Mouse (Mus musculus) testis, adult 2 months (tissue): ENCODE results near the gene Nudt5. TPM values are rescaled to one million over a fixed set of nuclear protein-coding genes. Genes with fewer than 3 reads are reported as not detected.

Experiments
- H3K27ac ChIP-seq: fragments of 200-500 bp; 2 replicates; pipeline ENCODE4 v1.5.1; 2012; ENCODE audit warnings: low read depth, low read length; ENCODE audit not compliant: control insufficient read depth, insufficient read depth
- H3K27me3 ChIP-seq: fragments of 200-500 bp; 2 replicates; pipeline ENCODE4 v1.6.1; 2012; ENCODE audit warnings: mild to moderate bottlenecking, low read length, moderate library complexity; ENCODE audit not compliant: control insufficient read depth, insufficient read depth
- H3K36me3 ChIP-seq: fragments of 200-500 bp; 2 replicates; pipeline ENCODE4 v1.6.1; 2012; ENCODE audit warnings: mild to moderate bottlenecking, low read length; ENCODE audit not compliant: control insufficient read depth, insufficient read depth
- H3K4me1 ChIP-seq: fragments of 200-500 bp; 2 replicates; pipeline ENCODE4 v1.6.1; 2012; ENCODE audit warnings: low read length; ENCODE audit not compliant: control insufficient read depth, insufficient read depth
- H3K4me3 ChIP-seq: fragments of 200-500 bp; 2 replicates; pipeline ENCODE4 v1.5.1; 2012; ENCODE audit warnings: low read depth, mild to moderate bottlenecking, low read length, moderate library complexity, mixed read lengths; ENCODE audit not compliant: control insufficient read depth
- CTCF ChIP-seq: fragments of 200-500 bp; IDR thresholded peaks from 2 replicates; pipeline ENCODE4 v1.5.1; 2012; ENCODE audit warnings: low read depth, mild to moderate bottlenecking, inconsistent platforms, low read length, moderate library complexity; ENCODE audit not compliant: control insufficient read depth, insufficient read depth, insufficient replicate concordance
- POLR2A ChIP-seq: fragments of 200-500 bp; IDR thresholded peaks from 2 replicates; pipeline ENCODE4 v1.6.1; 2012; ENCODE audit warnings: low read depth, mild to moderate bottlenecking, inconsistent platforms, low read length, moderate library complexity; ENCODE audit not compliant: control insufficient read depth
- polyA plus RNA-seq: library from polyadenylated mRNA; depleted of rRNA; stranded (reverse); fragments of >200 nt; gene quantifications from 2 replicates; pipeline ENCODE4 v1.2.3, GENCODE M21; 2012

Gene Nudt5
- polyA plus RNA-seq, 1 experiment, result 4.7 TPM

DNA sequence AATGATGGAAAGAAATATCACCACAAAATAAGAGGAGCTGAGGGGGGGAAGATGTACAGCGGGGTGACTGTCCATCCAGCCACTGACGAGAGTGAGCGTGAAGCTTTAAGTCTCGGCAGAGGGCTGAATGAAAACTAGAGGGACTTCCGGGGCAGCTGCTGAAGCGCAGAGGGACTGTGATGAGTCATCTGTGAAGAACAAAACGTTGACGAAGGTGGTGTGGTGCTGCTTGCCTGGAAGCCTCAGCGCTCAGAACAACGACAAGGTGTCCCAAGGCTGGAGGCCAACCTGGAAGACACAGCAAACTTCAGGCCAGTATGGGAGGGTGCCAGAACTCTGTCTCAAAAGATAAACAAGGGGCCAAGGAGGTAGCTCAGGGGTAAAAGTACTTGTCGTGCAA, 4.0 kb upstream of the Nudt5 start:
- Histone ChIP-seq H3K27ac (no peak overlapping the region), H3K36me3 (no peaks in the 10 kb centered on the region; the same call in 1 of the 2 replicates), H3K4me1 (no peaks in the 10 kb centered on the region), H3K4me3 (no peak overlapping the region), H3K27me3 (no peaks in the 10 kb centered on the region)
- TF ChIP-seq POLR2A (no peak), CTCF (no peak)

DNA sequence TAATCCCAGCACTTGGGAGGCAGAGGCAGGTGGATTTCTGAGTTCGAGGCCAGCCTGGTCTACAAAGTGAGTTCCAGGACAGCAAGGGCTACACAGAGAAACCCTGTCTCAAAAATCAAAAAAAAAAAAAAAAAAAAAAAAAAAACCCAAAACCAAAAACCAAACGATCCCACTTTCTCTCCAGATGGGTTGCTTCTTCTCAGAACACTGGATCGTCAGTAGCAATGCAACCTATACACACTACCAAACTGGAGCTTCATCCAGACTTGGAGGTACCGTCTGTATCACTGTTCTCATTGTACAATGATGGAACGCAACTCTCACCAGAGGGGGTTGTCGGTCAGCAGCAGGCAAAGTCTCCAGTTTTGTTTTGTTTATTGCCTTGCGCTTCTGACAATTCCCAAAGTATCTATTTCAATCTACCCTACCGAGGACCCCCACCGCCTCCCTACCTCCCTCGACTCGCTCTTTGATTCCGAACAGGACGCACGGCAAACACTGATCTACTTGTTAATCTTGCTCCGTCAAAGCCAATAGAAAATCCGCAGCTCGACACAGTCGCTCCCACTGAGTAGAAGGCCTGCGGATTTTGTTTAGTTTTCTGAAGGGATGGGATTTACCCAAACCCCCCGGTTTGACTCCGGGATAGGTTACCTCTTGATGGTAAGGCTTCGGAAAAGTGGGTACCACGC, 492 bp upstream of the Nudt5 start:
- Histone ChIP-seq H3K4me1 (no peaks in the 10 kb centered on the region), H3K27me3 (no peaks in the 10 kb centered on the region), H3K4me3 (peak overlapping the region; percentile 90), H3K36me3 (no peaks in the 10 kb centered on the region; the same call in 1 of the 2 replicates), H3K27ac (peak overlapping the region; percentile 92)
- TF ChIP-seq CTCF (no peak), POLR2A (no peak)

DNA sequence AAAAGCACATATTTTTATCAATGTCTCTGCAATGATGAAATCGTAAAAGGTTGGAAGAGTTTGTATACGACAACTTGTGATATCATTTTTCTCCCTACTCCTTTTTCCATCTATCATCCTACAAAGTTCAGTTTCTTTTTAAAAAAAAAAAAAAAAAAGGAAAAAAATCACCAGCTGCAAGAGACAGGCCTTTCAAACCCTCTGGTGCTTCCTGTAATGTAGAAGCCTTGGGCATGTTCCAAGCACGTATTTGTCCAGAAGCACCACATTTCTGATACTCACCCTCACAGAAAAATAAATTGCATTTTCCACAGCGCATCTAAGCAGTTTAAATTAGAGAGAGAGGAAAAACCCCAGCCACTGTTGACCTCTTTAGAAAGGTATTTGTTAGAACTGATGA, 1.0 kb downstream of the Nudt5 start:
- H3K27ac ChIP-seq, result no peak overlapping the region; the same call in 1 of the 2 replicates
- TF ChIP-seq POLR2A, result no peak
- no peak for TF ChIP-seq CTCF
- no peaks in the 10 kb centered on the region for H3K27me3 ChIP-seq
- H3K36me3 ChIP-seq, result no peaks in the 10 kb centered on the region; the same call in 1 of the 2 replicates
- no peaks in the 10 kb centered on the region for H3K4me1 ChIP-seq
- H3K4me3 ChIP-seq, result no peak overlapping the region; the same call in 1 of the 2 replicates

DNA sequence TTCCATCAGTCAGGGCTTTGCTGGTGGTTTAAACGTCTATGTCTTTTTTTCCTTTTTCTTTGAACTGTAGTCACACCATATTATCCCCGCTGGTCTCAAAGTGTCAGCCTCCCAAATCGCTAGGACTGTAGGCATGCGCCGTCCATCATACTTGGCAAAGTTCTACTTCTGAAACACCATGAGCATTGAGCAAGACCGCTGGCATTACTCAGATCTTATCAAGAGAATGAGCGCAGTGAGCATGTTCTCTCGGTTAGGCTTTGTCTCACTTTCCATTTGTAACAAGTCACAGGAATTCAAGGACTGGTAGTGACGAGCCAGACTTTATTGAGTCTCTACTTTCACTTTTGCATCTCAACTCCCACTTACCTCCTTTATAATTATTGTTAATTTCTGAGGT, 6.3 kb downstream of the Nudt5 start:
- Histone ChIP-seq H3K27ac (no peak overlapping the region), H3K36me3 (no peaks in the 10 kb centered on the region), H3K4me1 (no peaks in the 10 kb centered on the region), H3K4me3 (no peak overlapping the region), H3K27me3 (no peaks in the 10 kb centered on the region)
- TF ChIP-seq POLR2A, result no peak
- TF ChIP-seq CTCF, result no peak

DNA sequence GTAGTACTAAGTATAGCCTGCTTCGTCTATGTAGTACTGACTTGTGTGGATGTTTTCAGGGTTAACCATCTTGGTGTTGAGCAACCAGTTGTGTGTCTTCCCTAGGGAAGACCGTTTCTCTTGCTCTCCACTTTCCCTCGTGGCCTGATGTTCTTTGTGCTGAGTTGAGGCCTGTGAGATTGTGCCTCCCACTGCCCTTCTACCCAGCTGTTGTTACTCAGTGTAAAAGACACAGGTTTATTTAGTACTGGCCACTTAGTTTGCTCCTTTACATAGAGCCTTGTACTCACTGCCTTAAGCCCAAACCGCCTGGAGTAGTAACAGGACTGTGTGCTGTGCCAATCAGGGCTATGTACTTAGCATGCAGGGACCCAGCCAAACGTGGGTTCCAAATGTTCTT, 7.0 kb downstream of the Nudt5 start:
- no peak overlapping the region for H3K4me3 ChIP-seq
- no peaks in the 10 kb centered on the region for H3K4me1 ChIP-seq
- TF ChIP-seq POLR2A (no peak), CTCF (no peak)
- no peaks in the 10 kb centered on the region for H3K36me3 ChIP-seq
- no peaks in the 10 kb centered on the region for H3K27me3 ChIP-seq
- no peak overlapping the region for H3K27ac ChIP-seq

DNA sequence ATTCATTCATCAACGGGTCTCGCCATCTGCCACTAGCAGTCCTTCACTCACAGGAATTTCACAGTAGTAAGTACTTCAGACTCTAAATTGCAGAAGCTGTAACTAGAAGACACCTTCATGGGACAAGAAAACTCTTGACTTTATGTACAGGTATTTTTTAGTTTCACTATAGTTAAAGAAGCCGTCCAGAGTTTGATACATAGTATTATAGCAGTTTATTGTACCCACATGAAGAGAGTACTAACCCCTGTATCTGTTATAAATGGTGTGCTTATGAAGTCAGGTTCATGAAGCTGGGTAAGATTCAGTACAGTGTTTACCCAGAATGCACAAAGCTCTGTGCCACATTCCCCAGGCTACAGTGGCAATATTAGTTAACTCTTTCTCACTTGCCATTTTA, 18.0 kb downstream of the Nudt5 start, which contains the start of gene Gm13199:
Gm13199 (minus strand) TSS at position 101 of the 400 bp plus-strand sequence.
- Histone ChIP-seq H3K4me1 (no peaks in the 10 kb centered on the region), H3K4me3 (no peak within 1 kb of the TSS), H3K27ac (no peak within 1 kb of the TSS), H3K36me3 (no peaks in the 10 kb centered on the region; the same call in 1 of the 2 replicates), H3K27me3 (no peaks in the 10 kb centered on the region)
- TF ChIP-seq CTCF (no peak), POLR2A (no peak)

DNA sequence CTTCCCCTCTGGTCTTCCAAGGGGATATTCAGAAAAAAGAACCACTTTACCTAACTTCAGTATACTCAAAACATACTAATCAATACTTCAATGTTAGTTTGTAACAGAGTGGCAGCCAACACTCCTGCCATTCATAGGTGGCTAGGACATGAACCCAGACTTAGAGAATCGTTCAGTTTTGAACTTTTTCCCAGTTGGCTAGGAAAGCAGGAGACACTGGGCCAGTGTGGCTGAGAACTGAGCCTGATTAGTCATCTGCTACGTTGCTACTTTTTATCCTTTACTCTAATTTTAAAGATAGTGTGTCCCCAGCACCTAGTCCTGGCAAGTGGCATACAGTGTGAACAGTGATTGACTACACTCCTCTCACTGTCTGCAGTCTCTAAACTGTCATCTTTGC, 22.9 kb downstream of the Nudt5 start:
- Histone ChIP-seq H3K4me1 (no peaks in the 10 kb centered on the region), H3K36me3 (peaks cover 2% of the 10 kb centered on the region; the same call in 1 of the 2 replicates), H3K27me3 (no peaks in the 10 kb centered on the region), H3K27ac (no peak overlapping the region), H3K4me3 (no peak overlapping the region)
- TF ChIP-seq CTCF (no peak), POLR2A (no peak)
